Mouse (Mus musculus): ENCODE measurements around the gene Usp16. TPM values are rescaled to one million over a fixed set of nuclear protein-coding genes. Genes with fewer than 3 reads are reported as not detected.

Usp16 gene
- total RNA-seq, 2 experiments from 2014 or later: 46.1 to 47.1 TPM

Other genes with a start within 250 kb of the Usp16 start
- 10 to 100 TPM; 16.0 to 17.2 TPM for gene N6amt1, start 100.5 kb upstream of the Usp16 start, total RNA-seq (2021)
- 10 to 100 TPM; 19.7 to 21.8 TPM for gene Ltn1, start 22.1 kb upstream of the Usp16 start, total RNA-seq (2021)
- gene Rwdd2b, start 14.1 kb upstream of the Usp16 start, total RNA-seq (2021): 1 to 10 TPM; 4.9 to 5.8 TPM
- gene Cct8, start 41.2 kb downstream of the Usp16 start, total RNA-seq (2021): 100 to 1,000 TPM; 144 to 174 TPM
- gene Map3k7cl, start 98.6 kb downstream of the Usp16 start, total RNA-seq (2021): 1 to 10 TPM; 2.2 to 2.3 TPM
- gene Bach1, start 244.2 kb downstream of the Usp16 start, total RNA-seq (2021): 10 to 100 TPM; 25.8 to 33.0 TPM